Mouse (Mus musculus): ENCODE results near the gene Gm45837. TPM values are rescaled to one million over a fixed set of nuclear protein-coding genes. Genes with fewer than 3 reads are reported as not detected.

Gm45837 gene
- polyA plus RNA-seq, 1 experiment, result 0.55 TPM

- Histone ChIP-seq H3K36me3 (ENCODE audit: control insufficient read depth, insufficient read depth) (peaks cover 3% of the 10 kb centered on the region), H3K4me3 (no peak overlapping the region), H3K79me2 (ENCODE audit: control insufficient read depth, insufficient read depth) (no peaks in the 10 kb centered on the region), H3K4me2 (ENCODE audit: low read depth) (no peak overlapping the region), H3K27me3 (ENCODE audit: control insufficient read depth, insufficient read depth, insufficient read length) (peaks cover 5% of the 10 kb centered on the region), H3ac (ENCODE audit: control insufficient read depth, insufficient read length) (no peak overlapping the region)
- TF ChIP-seq USF1 (IDR thresholded peaks at IDR 0.05; ENCODE audit: low read depth) (no peak), TCF12 (IDR thresholded peaks at IDR 0.05; ENCODE audit: insufficient read depth, poor library complexity, severe bottlenecking) (no peak), MYOG (IDR thresholded peaks at IDR 0.05; ENCODE audit: control insufficient read depth in 1 of 3, insufficient read depth in 1 of 3, insufficient read length in 2 of 3, low read depth in 2 of 3) (no peak), TCF3 (IDR thresholded peaks at IDR 0.05; ENCODE audit: insufficient read length, low read depth) (no peak), SRF (IDR thresholded peaks at IDR 0.05; ENCODE audit: control insufficient read depth, insufficient read length, low read depth) (no peak), MAX (IDR thresholded peaks at IDR 0.05; ENCODE audit: low read depth) (no peak)
Observed at GRCm38 (mm10) chr7:101509212-101509611, 98.5 kb downstream of the Gm45837 start.

- Histone ChIP-seq H3K79me2 (ENCODE audit: control insufficient read depth, insufficient read depth) (no peaks in the 10 kb centered on the region), H3K4me2 (ENCODE audit: low read depth) (no peak overlapping the region), H3K27me3 (ENCODE audit: control insufficient read depth, insufficient read depth, insufficient read length) (no peaks in the 10 kb centered on the region), H3K4me3 (no peak overlapping the region), H3ac (ENCODE audit: control insufficient read depth, insufficient read length) (no peak overlapping the region), H3K36me3 (ENCODE audit: control insufficient read depth, insufficient read depth) (no peaks in the 10 kb centered on the region)
- TF ChIP-seq POLR2A (IDR thresholded peaks at IDR 0.05; ENCODE audit: insufficient read length, low read depth) (no peak), REST (IDR thresholded peaks at IDR 0.05; ENCODE audit: insufficient read depth, insufficient read length) (no peak), CEBPB (IDR thresholded peaks at IDR 0.05; ENCODE audit: insufficient read depth, poor library complexity, severe bottlenecking) (no peak), USF1 (IDR thresholded peaks at IDR 0.05; ENCODE audit: low read depth) (no peak), MYOD1 (IDR thresholded peaks at IDR 0.05; ENCODE audit: control insufficient read depth in 1 of 3, insufficient read length in 2 of 3, low read depth in 2 of 3) (no peak), SRF (IDR thresholded peaks at IDR 0.05; ENCODE audit: control insufficient read depth, insufficient read length, low read depth) (no peak), POLR2AphosphoS2 (IDR thresholded peaks at IDR 0.05; ENCODE audit: insufficient read length, low read depth) (no peak), TCF12 (IDR thresholded peaks at IDR 0.05; ENCODE audit: insufficient read depth, poor library complexity, severe bottlenecking) (no peak), MAX (IDR thresholded peaks at IDR 0.05; ENCODE audit: low read depth) (no peak), TCF3 (IDR thresholded peaks at IDR 0.05; ENCODE audit: insufficient read length, low read depth) (no peak), MYOG (IDR thresholded peaks at IDR 0.05; ENCODE audit: control insufficient read depth in 1 of 3, insufficient read depth in 1 of 3, insufficient read length in 2 of 3, low read depth in 2 of 3) (no peak), E2F4 (IDR thresholded peaks at IDR 0.05; ENCODE audit: insufficient read depth) (no peak)
Observed at GRCm38 (mm10) chr7:101513655-101514054, 103.0 kb downstream of the Gm45837 start.

- Histone ChIP-seq H3K4me2 (ENCODE audit: low read depth) (no peak overlapping the region), H3ac (ENCODE audit: control insufficient read depth, insufficient read length) (no peak overlapping the region), H3K27me3 (ENCODE audit: control insufficient read depth, insufficient read depth, insufficient read length) (no peaks in the 10 kb centered on the region), H3K36me3 (ENCODE audit: control insufficient read depth, insufficient read depth) (no peaks in the 10 kb centered on the region), H3K4me3 (no peak overlapping the region), H3K79me2 (ENCODE audit: control insufficient read depth, insufficient read depth) (no peaks in the 10 kb centered on the region)
- TF ChIP-seq TCF3 (IDR thresholded peaks at IDR 0.05; ENCODE audit: insufficient read length, low read depth) (no peak), USF1 (IDR thresholded peaks at IDR 0.05; ENCODE audit: low read depth) (no peak), CEBPB (IDR thresholded peaks at IDR 0.05; ENCODE audit: insufficient read depth, poor library complexity, severe bottlenecking) (no peak), TCF12 (IDR thresholded peaks at IDR 0.05; ENCODE audit: insufficient read depth, poor library complexity, severe bottlenecking) (no peak), MYOD1 (IDR thresholded peaks at IDR 0.05; ENCODE audit: control insufficient read depth in 1 of 3, insufficient read length in 2 of 3, low read depth in 2 of 3) (no peak), MAX (IDR thresholded peaks at IDR 0.05; ENCODE audit: low read depth) (no peak), REST (IDR thresholded peaks at IDR 0.05; ENCODE audit: insufficient read depth, insufficient read length) (no peak), MYOG (IDR thresholded peaks at IDR 0.05; ENCODE audit: control insufficient read depth in 1 of 3, insufficient read depth in 1 of 3, insufficient read length in 2 of 3, low read depth in 2 of 3) (no peak), SRF (IDR thresholded peaks at IDR 0.05; ENCODE audit: control insufficient read depth, insufficient read length, low read depth) (no peak), POLR2AphosphoS2 (IDR thresholded peaks at IDR 0.05; ENCODE audit: insufficient read length, low read depth) (no peak), E2F4 (IDR thresholded peaks at IDR 0.05; ENCODE audit: insufficient read depth) (no peak), POLR2A (IDR thresholded peaks at IDR 0.05; ENCODE audit: insufficient read length, low read depth) (no peak)
Observed at GRCm38 (mm10) chr7:101514768-101515167, 104.1 kb downstream of the Gm45837 start.

GRCm38 (mm10) chr7:101515295-101515694 lies 104.6 kb downstream of the Gm45837 start:
- H3K27me3 ChIP-seq (ENCODE audit: control insufficient read depth, insufficient read depth, insufficient read length), result peaks cover 5% of the 10 kb centered on the region
- H3K4me3 ChIP-seq, result no peak overlapping the region
- no peak overlapping the region for H3K4me2 ChIP-seq (ENCODE audit: low read depth)
- no peaks in the 10 kb centered on the region for H3K79me2 ChIP-seq (ENCODE audit: control insufficient read depth, insufficient read depth)
- TF ChIP-seq MYOG (IDR thresholded peaks at IDR 0.05; ENCODE audit: control insufficient read depth in 1 of 3, insufficient read depth in 1 of 3, insufficient read length in 2 of 3, low read depth in 2 of 3) (no peak), TCF3 (IDR thresholded peaks at IDR 0.05; ENCODE audit: insufficient read length, low read depth) (no peak), SRF (IDR thresholded peaks at IDR 0.05; ENCODE audit: control insufficient read depth, insufficient read length, low read depth) (no peak)
- H3ac ChIP-seq (ENCODE audit: control insufficient read depth, insufficient read length), result no peak overlapping the region
- no peaks in the 10 kb centered on the region for H3K36me3 ChIP-seq (ENCODE audit: control insufficient read depth, insufficient read depth)

- H3K36me3 ChIP-seq (ENCODE audit: control insufficient read depth, insufficient read depth), result no peaks in the 10 kb centered on the region
- no peaks in the 10 kb centered on the region for H3K79me2 ChIP-seq (ENCODE audit: control insufficient read depth, insufficient read depth)
- no peak for TF ChIP-seq MYOG (IDR thresholded peaks at IDR 0.05; ENCODE audit: control insufficient read depth in 1 of 3, insufficient read depth in 1 of 3, insufficient read length in 2 of 3, low read depth in 2 of 3)
- no peak for TF ChIP-seq USF1 (IDR thresholded peaks at IDR 0.05; ENCODE audit: low read depth)
- no peak for TF ChIP-seq MYOD1 (IDR thresholded peaks at IDR 0.05; ENCODE audit: control insufficient read depth in 1 of 3, insufficient read length in 2 of 3, low read depth in 2 of 3)
- TF ChIP-seq POLR2AphosphoS2 (IDR thresholded peaks at IDR 0.05; ENCODE audit: insufficient read length, low read depth), result no peak
- no peak for TF ChIP-seq REST (IDR thresholded peaks at IDR 0.05; ENCODE audit: insufficient read depth, insufficient read length)
- TF ChIP-seq TCF12 (IDR thresholded peaks at IDR 0.05; ENCODE audit: insufficient read depth, poor library complexity, severe bottlenecking), result no peak
- no peak for TF ChIP-seq MAX (IDR thresholded peaks at IDR 0.05; ENCODE audit: low read depth)
- no peak for TF ChIP-seq E2F4 (IDR thresholded peaks at IDR 0.05; ENCODE audit: insufficient read depth)
- no peak for TF ChIP-seq SRF (IDR thresholded peaks at IDR 0.05; ENCODE audit: control insufficient read depth, insufficient read length, low read depth)
- TF ChIP-seq TCF3 (IDR thresholded peaks at IDR 0.05; ENCODE audit: insufficient read length, low read depth), result no peak
- no peak for TF ChIP-seq CEBPB (IDR thresholded peaks at IDR 0.05; ENCODE audit: insufficient read depth, poor library complexity, severe bottlenecking)
- TF ChIP-seq POLR2A (IDR thresholded peaks at IDR 0.05; ENCODE audit: insufficient read length, low read depth), result no peak
- H3K4me2 ChIP-seq (ENCODE audit: low read depth), result no peak overlapping the region
- no peak overlapping the region for H3K4me3 ChIP-seq
- peaks cover 11% of the 10 kb centered on the region for H3K27me3 ChIP-seq (ENCODE audit: control insufficient read depth, insufficient read depth, insufficient read length)
- H3ac ChIP-seq (ENCODE audit: control insufficient read depth, insufficient read length), result no peak overlapping the region
Observed at GRCm38 (mm10) chr7:101516460-101516859, 105.8 kb downstream of the Gm45837 start.
